Mouse (Mus musculus): ENCODE data around the gene Crybg1. TPM values are rescaled to one million over a fixed set of nuclear protein-coding genes. Genes with fewer than 3 reads are reported as not detected.

Gene Crybg1
- polyA plus RNA-seq, 1 experiment from 2014 or later = 0.16 TPM

GRCm38 (mm10) chr10:44026105-44026504 is 122.5 kb downstream of the Crybg1 start:
- no peaks in the 10 kb centered on the region for H3K4me1 ChIP-seq (ENCODE audit: control insufficient read depth, insufficient read depth, low read depth, low read length)
- H3K9ac ChIP-seq (ENCODE audit: low read depth, low read length) = no peak overlapping the region
- H3K9me3 ChIP-seq (ENCODE audit: control insufficient read depth, low read length) = no peaks in the 10 kb centered on the region
- H3K27ac ChIP-seq (ENCODE audit: low read depth, low read length) = no peak overlapping the region
- H3K4me3 ChIP-seq (ENCODE audit: low read length) = no peak overlapping the region
- no peaks in the 10 kb centered on the region for H3K36me3 ChIP-seq (ENCODE audit: control insufficient read depth, insufficient read depth, low read length)
- ATAC-seq = no peak
- whole genome bisulfite sequencing = 84% methylated on average over 1 of the region's 1 CpGs
- no peak overlapping the region for H3K4me2 ChIP-seq (ENCODE audit: low read length)
- no peaks in the 10 kb centered on the region for H3K27me3 ChIP-seq (replicated peaks; ENCODE audit: control insufficient read depth, insufficient read depth, low read length)

- H3K9me3 ChIP-seq (ENCODE audit: control insufficient read depth, low read length) = no peaks in the 10 kb centered on the region
- ATAC-seq = no peak
- no peaks in the 10 kb centered on the region for H3K4me1 ChIP-seq (ENCODE audit: control insufficient read depth, insufficient read depth, low read depth, low read length)
- no peaks in the 10 kb centered on the region for H3K36me3 ChIP-seq (ENCODE audit: control insufficient read depth, insufficient read depth, low read length)
- no peak overlapping the region for H3K27ac ChIP-seq (ENCODE audit: low read depth, low read length)
- no peak overlapping the region for H3K4me3 ChIP-seq (ENCODE audit: low read length)
- no peak overlapping the region for H3K9ac ChIP-seq (ENCODE audit: low read depth, low read length)
- no peaks in the 10 kb centered on the region for H3K27me3 ChIP-seq (replicated peaks; ENCODE audit: control insufficient read depth, insufficient read depth, low read length)
- H3K4me2 ChIP-seq (ENCODE audit: low read length) = no peak overlapping the region
- WGBS = 70% methylated on average over 10 of the region's 10 CpGs
Measured at GRCm38 (mm10) chr10:44024705-44025104, 123.9 kb downstream of the Crybg1 start.

- 73% methylated on average over 4 of the region's 4 CpGs for WGBS
- Histone ChIP-seq H3K4me1 (ENCODE audit: control insufficient read depth, insufficient read depth, low read depth, low read length) (no peaks in the 10 kb centered on the region), H3K4me3 (ENCODE audit: low read length) (no peak overlapping the region), H3K9me3 (ENCODE audit: control insufficient read depth, low read length) (no peaks in the 10 kb centered on the region), H3K27ac (ENCODE audit: low read depth, low read length) (no peak overlapping the region), H3K36me3 (ENCODE audit: control insufficient read depth, insufficient read depth, low read length) (no peaks in the 10 kb centered on the region), H3K9ac (ENCODE audit: low read depth, low read length) (no peak overlapping the region), H3K27me3 (replicated peaks; ENCODE audit: control insufficient read depth, insufficient read depth, low read length) (no peaks in the 10 kb centered on the region), H3K4me2 (ENCODE audit: low read length) (no peak overlapping the region)
- ATAC-seq = no peak
Measured at GRCm38 (mm10) chr10:44020141-44020540, 128.5 kb downstream of the Crybg1 start.

- 92% methylated on average over 4 of the region's 4 CpGs for WGBS
- no peaks in the 10 kb centered on the region for H3K36me3 ChIP-seq (ENCODE audit: control insufficient read depth, insufficient read depth, low read length)
- no peak for ATAC-seq
- no peak overlapping the region for H3K27ac ChIP-seq (ENCODE audit: low read depth, low read length)
- H3K4me2 ChIP-seq (ENCODE audit: low read length) = no peak overlapping the region
- H3K27me3 ChIP-seq (replicated peaks; ENCODE audit: control insufficient read depth, insufficient read depth, low read length) = no peaks in the 10 kb centered on the region
- no peak overlapping the region for H3K4me3 ChIP-seq (ENCODE audit: low read length)
- H3K9ac ChIP-seq (ENCODE audit: low read depth, low read length) = no peak overlapping the region
- no peaks in the 10 kb centered on the region for H3K9me3 ChIP-seq (ENCODE audit: control insufficient read depth, low read length)
- H3K4me1 ChIP-seq (ENCODE audit: control insufficient read depth, insufficient read depth, low read depth, low read length) = no peaks in the 10 kb centered on the region
Measured at GRCm38 (mm10) chr10:44018562-44018961, 130.1 kb downstream of the Crybg1 start.

GRCm38 (mm10) chr10:44015631-44016030 is 133.0 kb downstream of the Crybg1 start:
- no peaks in the 10 kb centered on the region for H3K36me3 ChIP-seq (ENCODE audit: control insufficient read depth, insufficient read depth, low read length)
- no peak overlapping the region for H3K4me3 ChIP-seq (ENCODE audit: low read length)
- H3K9ac ChIP-seq (ENCODE audit: low read depth, low read length) = no peak overlapping the region
- no peaks in the 10 kb centered on the region for H3K27me3 ChIP-seq (replicated peaks; ENCODE audit: control insufficient read depth, insufficient read depth, low read length)
- no peak overlapping the region for H3K27ac ChIP-seq (ENCODE audit: low read depth, low read length)
- no peaks in the 10 kb centered on the region for H3K4me1 ChIP-seq (ENCODE audit: control insufficient read depth, insufficient read depth, low read depth, low read length)
- H3K9me3 ChIP-seq (ENCODE audit: control insufficient read depth, low read length) = no peaks in the 10 kb centered on the region
- no peak overlapping the region for H3K4me2 ChIP-seq (ENCODE audit: low read length)
- no peak for ATAC-seq
- 87% methylated on average over 2 of the region's 2 CpGs for WGBS

- Histone ChIP-seq H3K27ac (ENCODE audit: low read depth, low read length) (no peak overlapping the region), H3K36me3 (ENCODE audit: control insufficient read depth, insufficient read depth, low read length) (no peaks in the 10 kb centered on the region), H3K4me3 (ENCODE audit: low read length) (no peak overlapping the region), H3K9me3 (ENCODE audit: control insufficient read depth, low read length) (no peaks in the 10 kb centered on the region), H3K4me1 (ENCODE audit: control insufficient read depth, insufficient read depth, low read depth, low read length) (no peaks in the 10 kb centered on the region), H3K27me3 (replicated peaks; ENCODE audit: control insufficient read depth, insufficient read depth, low read length) (no peaks in the 10 kb centered on the region), H3K4me2 (ENCODE audit: low read length) (no peak overlapping the region), H3K9ac (ENCODE audit: low read depth, low read length) (no peak overlapping the region)
- ATAC-seq = no peak
- WGBS = 67% methylated on average over 4 of the region's 4 CpGs
Measured at GRCm38 (mm10) chr10:44013885-44014284, 134.8 kb downstream of the Crybg1 start.

GRCm38 (mm10) chr10:44011408-44011807 is 137.2 kb downstream of the Crybg1 start:
- no peaks in the 10 kb centered on the region; the same call in 1 of the 2 replicates for H3K4me1 ChIP-seq (ENCODE audit: control insufficient read depth, insufficient read depth, low read depth, low read length)
- no peak overlapping the region for H3K9ac ChIP-seq (ENCODE audit: low read depth, low read length)
- 84% methylated on average over 7 of the region's 7 CpGs for WGBS
- no peak for ATAC-seq
- no peak overlapping the region for H3K4me2 ChIP-seq (ENCODE audit: low read length)
- no peak overlapping the region for H3K4me3 ChIP-seq (ENCODE audit: low read length)
- H3K9me3 ChIP-seq (ENCODE audit: control insufficient read depth, low read length) = no peaks in the 10 kb centered on the region
- peaks cover 4% of the 10 kb centered on the region; the same call in 1 of the 2 replicates for H3K27me3 ChIP-seq (replicated peaks; ENCODE audit: control insufficient read depth, insufficient read depth, low read length)
- H3K27ac ChIP-seq (ENCODE audit: low read depth, low read length) = no peak overlapping the region
- no peaks in the 10 kb centered on the region for H3K36me3 ChIP-seq (ENCODE audit: control insufficient read depth, insufficient read depth, low read length)

GRCm38 (mm10) chr10:44008808-44009207 is 139.8 kb downstream of the Crybg1 start:
- ATAC-seq = no peak
- Histone ChIP-seq H3K36me3 (ENCODE audit: control insufficient read depth, insufficient read depth, low read length) (no peaks in the 10 kb centered on the region), H3K27ac (ENCODE audit: low read depth, low read length) (no peak overlapping the region), H3K9me3 (ENCODE audit: control insufficient read depth, low read length) (no peaks in the 10 kb centered on the region), H3K4me2 (ENCODE audit: low read length) (no peak overlapping the region), H3K27me3 (replicated peaks; ENCODE audit: control insufficient read depth, insufficient read depth, low read length) (peaks cover 12% of the 10 kb centered on the region), H3K4me1 (ENCODE audit: control insufficient read depth, insufficient read depth, low read depth, low read length) (peaks cover 12% of the 10 kb centered on the region), H3K4me3 (ENCODE audit: low read length) (no peak overlapping the region), H3K9ac (ENCODE audit: low read depth, low read length) (no peak overlapping the region)

- Histone ChIP-seq H3K4me2 (ENCODE audit: low read length) (no peak overlapping the region), H3K27me3 (replicated peaks; ENCODE audit: control insufficient read depth, insufficient read depth, low read length) (peaks cover 31% of the 10 kb centered on the region), H3K4me3 (ENCODE audit: low read length) (no peak overlapping the region), H3K27ac (ENCODE audit: low read depth, low read length) (no peak overlapping the region), H3K4me1 (ENCODE audit: control insufficient read depth, insufficient read depth, low read depth, low read length) (peaks cover 17% of the 10 kb centered on the region), H3K9ac (ENCODE audit: low read depth, low read length) (no peak overlapping the region), H3K36me3 (ENCODE audit: control insufficient read depth, insufficient read depth, low read length) (no peaks in the 10 kb centered on the region), H3K9me3 (ENCODE audit: control insufficient read depth, low read length) (no peaks in the 10 kb centered on the region)
- ATAC-seq = no peak
- WGBS = 80% methylated on average over 4 of the region's 4 CpGs
Measured at GRCm38 (mm10) chr10:44006815-44007214, 141.8 kb downstream of the Crybg1 start.

Data from hindbrain, embryonic 16.5 days (tissue).